Mouse (Mus musculus) cortical plate, adult 2 months (tissue): Measurements from ENCODE around the gene Stxbp5l.

Experiments
- CTCF ChIP-seq: fragments of 200-500 bp; IDR thresholded peaks from 2 replicates; pipeline ENCODE4 v1.5.1; 2011; ENCODE audit warnings: mild to moderate bottlenecking, control low read depth, low read length; ENCODE audit not compliant: insufficient read depth; ENCODE audit errors: extremely low read depth
- POLR2A ChIP-seq: fragments of 200-500 bp; IDR thresholded peaks from 2 replicates; pipeline ENCODE4 v1.6.1; 2011; ENCODE audit warnings: mild to moderate bottlenecking, low read length, control low read depth; ENCODE audit not compliant: insufficient read depth; ENCODE audit errors: extremely low read depth

DNA sequence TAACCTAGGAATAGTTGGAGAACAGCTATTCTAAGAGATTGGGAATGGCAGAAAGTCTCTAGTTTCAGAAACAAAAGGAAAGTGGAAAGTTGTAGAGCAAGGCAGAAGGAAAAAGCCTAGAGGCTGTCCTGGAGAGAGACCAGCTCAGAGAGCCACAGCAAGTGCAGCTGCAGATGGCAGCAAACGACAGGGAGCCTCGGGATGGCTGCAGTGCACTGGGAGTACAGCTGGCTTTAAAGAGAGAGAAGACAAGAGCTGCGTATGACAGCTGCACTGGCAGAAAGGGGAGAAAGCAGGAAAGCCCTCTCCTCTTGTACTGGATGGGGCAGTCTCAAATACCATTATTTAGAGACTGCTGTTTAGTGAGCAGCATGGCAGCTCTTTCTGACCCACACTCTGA, 37.7 kb downstream of the Stxbp5l start:
- TF ChIP-seq CTCF (peak; percentile 40), POLR2A (no peak)
